Mouse (Mus musculus) CH12.LX (cell line): ENCODE measurements around the gene Mgat5. TPM values are rescaled to one million over a fixed set of nuclear protein-coding genes. Genes with fewer than 3 reads are reported as not detected.

Experiments used
- DNase-seq: peaks from one replicate; pipeline ENCODE4 v3.0.0-alpha.2; 2013; ENCODE audit errors: extremely low read depth
- H3K27ac ChIP-seq: 2 replicates; pipeline ENCODE4 v1.5.1; 2012; ENCODE audit warnings: low read depth, mild to moderate bottlenecking, control low read depth, moderate library complexity; ENCODE audit not compliant: insufficient read depth
- H3K27me3 ChIP-seq: replicated peaks from 2 replicates; pipeline ENCODE3; 2012; ENCODE audit warnings: inconsistent platforms
- H3K36me3 ChIP-seq, 2 experiments: replicated peaks in 1 of 2; 2 replicates each; pipeline versions ENCODE3 to v1.6.1; 2012; ENCODE audit warnings: inconsistent platforms in 1 of 2, low read length in 1 of 2, mild to moderate bottlenecking in 1 of 2, mixed read lengths in 1 of 2, moderate library complexity in 1 of 2; ENCODE audit not compliant: control insufficient read depth in 1 of 2, insufficient read depth in 1 of 2
- H3K4me1 ChIP-seq, 2 experiments: 2 replicates each; pipeline ENCODE4 v1.6.1; 2012; ENCODE audit warnings: inconsistent platforms in 1 of 2, moderate library complexity in 1 of 2; ENCODE audit not compliant: insufficient read depth in 2 of 2, control insufficient read depth in 1 of 2
- H3K4me2 ChIP-seq: 2 replicates; pipeline ENCODE4 v1.6.1; 2012; ENCODE audit warnings: low read depth, mild to moderate bottlenecking, control low read depth; ENCODE audit not compliant: poor library complexity, insufficient read depth, severe bottlenecking
- H3K4me3 ChIP-seq, 3 experiments: fragments of 150-350 bp in 1 of 3; sonication (generic) in 1 of 3; replicated peaks in 1 of 3; 2 replicates each; pipeline versions ENCODE3 to v1.5.1; 2011 to 2012; ENCODE audit warnings: low read depth in 2 of 3, low read length in 2 of 3, mild to moderate bottlenecking in 2 of 3, moderate library complexity in 2 of 3, control low read depth in 1 of 3, improper control_type of control experiment in 1 of 3, inconsistent platforms in 1 of 3, mixed read lengths in 1 of 3; ENCODE audit not compliant: poor library complexity in 1 of 3
- H3K79me2 ChIP-seq: replicated peaks from 2 replicates; pipeline ENCODE4 v1.6.1; 2012; ENCODE audit warnings: mild to moderate bottlenecking, moderate library complexity; ENCODE audit not compliant: control insufficient read depth, poor library complexity, insufficient read depth, severe bottlenecking; ENCODE audit errors: extremely low read depth
- H3K9ac ChIP-seq: 2 replicates; pipeline ENCODE4 v1.6.1; 2012; ENCODE audit warnings: low read depth, mild to moderate bottlenecking, control low read depth, moderate library complexity; ENCODE audit not compliant: insufficient read depth
- H3K9me3 ChIP-seq: replicated peaks from 2 replicates; pipeline ENCODE3; 2012; ENCODE audit warnings: low read length, inconsistent platforms, mixed read lengths
- CHD1 ChIP-seq: IDR thresholded peaks from 2 replicates; pipeline ENCODE4 v1.6.1; 2012; ENCODE audit warnings: low read depth, low read length, improper control_type of control experiment, inconsistent platforms
- E2F4 ChIP-seq: IDR thresholded peaks from 2 replicates; pipeline ENCODE4 v1.6.1; 2011; ENCODE audit warnings: low read depth, low read length, improper control_type of control experiment; ENCODE audit not compliant: insufficient replicate concordance
- ELF1 ChIP-seq: IDR thresholded peaks from 2 replicates; pipeline ENCODE4 v1.6.1; 2014; ENCODE audit warnings: low read depth, mild to moderate bottlenecking, inconsistent platforms, low read length, improper control_type of control experiment
- ETS1 ChIP-seq: conservative IDR thresholded peaks from 2 replicates; pipeline ENCODE4 v1.6.1; 2012; ENCODE audit warnings: low read depth, mild to moderate bottlenecking, inconsistent platforms, low read length, improper control_type of control experiment, moderate library complexity
- GABPA ChIP-seq: IDR thresholded peaks from 2 replicates; pipeline ENCODE4 v1.6.1; 2012; ENCODE audit warnings: low read depth, low read length, improper control_type of control experiment, inconsistent platforms; ENCODE audit not compliant: insufficient replicate concordance
- MAFK ChIP-seq: IDR thresholded peaks from 2 replicates; pipeline ENCODE4 v1.6.1; 2011; ENCODE audit warnings: low read length, improper control_type of control experiment; ENCODE audit not compliant: insufficient replicate concordance
- MAX ChIP-seq: IDR thresholded peaks from 2 replicates; pipeline ENCODE4 v1.6.1; 2011; ENCODE audit warnings: low read length, improper control_type of control experiment
- MAZ ChIP-seq: IDR thresholded peaks from 2 replicates; pipeline ENCODE4 v1.6.1; 2012; ENCODE audit warnings: low read depth, mild to moderate bottlenecking, inconsistent platforms, low read length, improper control_type of control experiment, moderate library complexity
- MEF2A ChIP-seq: IDR thresholded peaks from 2 replicates; pipeline ENCODE4 v1.6.1; 2014; ENCODE audit warnings: low read depth, mild to moderate bottlenecking, inconsistent platforms, low read length, improper control_type of control experiment, borderline replicate concordance
- MYC ChIP-seq: IDR thresholded peaks from 2 replicates; pipeline ENCODE4 v1.6.1; 2011; ENCODE audit warnings: low read depth, mild to moderate bottlenecking, improper control_type of control experiment, low read length
- NELFE ChIP-seq: IDR thresholded peaks from 2 replicates; pipeline ENCODE4 v1.6.1; 2011; ENCODE audit warnings: low read depth, low read length, improper control_type of control experiment
- NRF1 ChIP-seq: IDR thresholded peaks from 2 replicates; pipeline ENCODE4 v1.6.1; 2014; ENCODE audit warnings: low read depth, mild to moderate bottlenecking, inconsistent platforms, low read length, improper control_type of control experiment, moderate library complexity
- PAX5 ChIP-seq: IDR thresholded peaks from 2 replicates; pipeline ENCODE4 v1.6.1; 2012; ENCODE audit warnings: low read length, inconsistent platforms, mixed read lengths
- POLR2A ChIP-seq: IDR thresholded peaks from 2 replicates; pipeline ENCODE4 v1.6.1; 2011; ENCODE audit warnings: low read depth, mild to moderate bottlenecking, improper control_type of control experiment, low read length
- TBP ChIP-seq: conservative IDR thresholded peaks from 2 replicates; pipeline ENCODE4 v1.6.1; 2011; ENCODE audit warnings: low read depth, low read length, improper control_type of control experiment
- USF2 ChIP-seq: conservative IDR thresholded peaks from 2 replicates; pipeline ENCODE4 v1.6.1; 2011; ENCODE audit warnings: low read depth, low read length, improper control_type of control experiment
- dilution Hi-C: fragments of 300-500 bp; cut with MboI; formaldehyde crosslinking; loops from 2 replicates; pipeline ENCODE4 v1.14.3; 2020; ENCODE audit warnings: low sequenced_read_pairs; ENCODE audit not compliant: extremely low pct_unique_long_range_greater_than_20kb, extremely low pct_ligation_motif_present
- in situ Hi-C: fragments of 300-500 bp; cut with MboI; formaldehyde crosslinking; loops from 3 replicates; pipeline ENCODE4 v1.14.3; 2019; ENCODE audit warnings: low sequenced_read_pairs, low pct_ligation_motif_present, low pct_unique_long_range_greater_than_20kb, mixed read lengths
- polyA plus RNA-seq: library from polyadenylated mRNA; unstranded; fragments of >175 nt; gene quantifications from 2 replicates; pipeline ENCODE4 v1.2.1, GENCODE M21; 2012; ENCODE audit warnings: low read depth; ENCODE audit not compliant: insufficient read length
- total RNA-seq, 2 experiments: library from RNA; depleted of rRNA; stranded (reverse); fragments of 300-350 nt in 1 of 2; fragments of >200 nt in 1 of 2; gene quantifications; 2 replicates each; pipeline ENCODE4 v1.2.3; 2012 to 2014

Mgat5 gene
- total and polyA plus RNA-seq, 3 experiments, result 5.9 to 8.8 (median 6.6) TPM

- Histone ChIP-seq H3K9me3 (no peaks in the 10 kb centered on the region), H3K4me1 (no peaks in the 10 kb centered on the region)
- dilution Hi-C loops, result no loop called here
Observed at GRCm38 (mm10) chr1:127273363-127273762, 68.5 kb downstream of the Mgat5 start.

GRCm38 (mm10) chr1:127275572-127276324 lies 70.9 kb downstream of the Mgat5 start:
- no peaks in the 10 kb centered on the region for H3K79me2 ChIP-seq
- peaks cover 0 to 7% of the 10 kb centered on the region in 2 experiments; a peak in 1 of 4 replicates for H3K4me1 ChIP-seq
- no peak overlapping the region for H3K4me2 ChIP-seq
- no peaks in the 10 kb centered on the region for H3K9me3 ChIP-seq
- H3K27me3 ChIP-seq, result no peaks in the 10 kb centered on the region
- H3K4me3 ChIP-seq, result no peak overlapping the region
- DNase-seq, result no peak
- no peak overlapping the region for H3K9ac ChIP-seq
- in situ Hi-C loops (no loop called here), dilution Hi-C loops (no loop called here)
- TF ChIP-seq ETS1, result no peak
- no peak for TF ChIP-seq MYC
- TF ChIP-seq MAX, result no peak
- no peak for TF ChIP-seq NELFE
- no peak for TF ChIP-seq TBP
- no peak for TF ChIP-seq CHD1
- TF ChIP-seq, all 38 proteins: peak for 0
- no peak overlapping the region for H3K27ac ChIP-seq
- peaks cover 0 to 35% of the 10 kb centered on the region in 2 experiments for H3K36me3 ChIP-seq

More at GRCm38 (mm10) chr1:127273363-127273762, 68.5 kb downstream of the Mgat5 start:
- H3K79me2 ChIP-seq, result no peaks in the 10 kb centered on the region
- no peak overlapping the region for H3K4me2 ChIP-seq
- peaks cover 0 to 32% of the 10 kb centered on the region in 2 experiments for H3K36me3 ChIP-seq
- DNase-seq, result no peak
- no peak overlapping the region for H3K9ac ChIP-seq
- TF ChIP-seq POLR2A, result no peak
- TF ChIP-seq MAFK, result no peak
- TF ChIP-seq MAX, result no peak
- no peak for TF ChIP-seq PAX5
- TF ChIP-seq USF2, result no peak
- TF ChIP-seq ELF1, result no peak
- no peak for TF ChIP-seq MEF2A
- no peak for TF ChIP-seq TBP
- no peak for TF ChIP-seq NRF1
- TF ChIP-seq MAZ, result no peak
- no peak for TF ChIP-seq E2F4
- TF ChIP-seq GABPA, result no peak
- H3K4me3 ChIP-seq, result no peak overlapping the region
- no peak overlapping the region for H3K27ac ChIP-seq
- no peaks in the 10 kb centered on the region for H3K27me3 ChIP-seq
- in situ Hi-C loops, result no loop called here
